Mouse (Mus musculus): ENCODE results near the gene Zfp423. TPM values are rescaled to one million over a fixed set of nuclear protein-coding genes. Genes with fewer than 3 reads are reported as not detected.

Gene Zfp423
- polyA plus RNA-seq, 1 experiment, result not detected

- TF ChIP-seq GATA1 (IDR thresholded peaks at IDR 0.05; ENCODE audit: low read length), result no peak
These were observed 140.9 kb downstream of the Zfp423 start for GRCm38 (mm10) chr8:87818506-87818905.

GRCm38 (mm10) chr8:87816141-87816540 lies 143.3 kb downstream of the Zfp423 start:
- TF ChIP-seq GATA1 (IDR thresholded peaks at IDR 0.05; ENCODE audit: low read length), result no peak

- no peak for TF ChIP-seq GATA1 (IDR thresholded peaks at IDR 0.05; ENCODE audit: low read length)
These were observed 146.7 kb downstream of the Zfp423 start for GRCm38 (mm10) chr8:87812661-87813060.

- TF ChIP-seq GATA1 (IDR thresholded peaks at IDR 0.05; ENCODE audit: low read length), result no peak
These were observed 147.3 kb downstream of the Zfp423 start for GRCm38 (mm10) chr8:87812069-87812449.

- TF ChIP-seq GATA1 (IDR thresholded peaks at IDR 0.05; ENCODE audit: low read length), result no peak
These were observed 147.9 kb downstream of the Zfp423 start for GRCm38 (mm10) chr8:87811399-87812068.

GRCm38 (mm10) chr8:87810771-87811170 lies 148.6 kb downstream of the Zfp423 start:
- no peak for TF ChIP-seq GATA1 (IDR thresholded peaks at IDR 0.05; ENCODE audit: low read length)

GRCm38 (mm10) chr8:87804327-87804900 lies 155.0 kb downstream of the Zfp423 start:
- no peak for TF ChIP-seq GATA1 (IDR thresholded peaks at IDR 0.05; ENCODE audit: low read length)

- no peak for TF ChIP-seq GATA1 (IDR thresholded peaks at IDR 0.05; ENCODE audit: low read length)
These were observed 156.0 kb downstream of the Zfp423 start for GRCm38 (mm10) chr8:87803437-87803836.

GRCm38 (mm10) chr8:87802571-87802970 lies 156.8 kb downstream of the Zfp423 start:
- no peak for TF ChIP-seq GATA1 (IDR thresholded peaks at IDR 0.05; ENCODE audit: low read length)

- no peak for TF ChIP-seq GATA1 (IDR thresholded peaks at IDR 0.05; ENCODE audit: low read length)
These were observed 159.3 kb downstream of the Zfp423 start for GRCm38 (mm10) chr8:87800121-87800520.

GRCm38 (mm10) chr8:87796234-87796633 lies 163.2 kb downstream of the Zfp423 start:
- TF ChIP-seq GATA1 (IDR thresholded peaks at IDR 0.05; ENCODE audit: low read length), result no peak

GRCm38 (mm10) chr8:87794639-87795038 lies 164.8 kb downstream of the Zfp423 start:
- TF ChIP-seq GATA1 (IDR thresholded peaks at IDR 0.05; ENCODE audit: low read length), result no peak

- TF ChIP-seq GATA1 (IDR thresholded peaks at IDR 0.05; ENCODE audit: low read length), result no peak
These were observed 168.3 kb downstream of the Zfp423 start for GRCm38 (mm10) chr8:87791103-87791502.

- no peak for TF ChIP-seq GATA1 (IDR thresholded peaks at IDR 0.05; ENCODE audit: low read length)
These were observed 174.6 kb downstream of the Zfp423 start for GRCm38 (mm10) chr8:87784641-87785439.

GRCm38 (mm10) chr8:87784227-87784626 lies 175.2 kb downstream of the Zfp423 start:
- TF ChIP-seq GATA1 (IDR thresholded peaks at IDR 0.05; ENCODE audit: low read length), result no peak

- TF ChIP-seq GATA1 (IDR thresholded peaks at IDR 0.05; ENCODE audit: low read length), result no peak
These were observed 176.2 kb downstream of the Zfp423 start for GRCm38 (mm10) chr8:87783198-87783597.
